Mouse (Mus musculus): ENCODE measurements around the gene Cdk11b. TPM values are rescaled to one million over a fixed set of nuclear protein-coding genes. Genes with fewer than 3 reads are reported as not detected.

The Cdk11b gene
- polyA plus RNA-seq, 1 experiment from 2014 or later = 24.9 TPM

DNA sequence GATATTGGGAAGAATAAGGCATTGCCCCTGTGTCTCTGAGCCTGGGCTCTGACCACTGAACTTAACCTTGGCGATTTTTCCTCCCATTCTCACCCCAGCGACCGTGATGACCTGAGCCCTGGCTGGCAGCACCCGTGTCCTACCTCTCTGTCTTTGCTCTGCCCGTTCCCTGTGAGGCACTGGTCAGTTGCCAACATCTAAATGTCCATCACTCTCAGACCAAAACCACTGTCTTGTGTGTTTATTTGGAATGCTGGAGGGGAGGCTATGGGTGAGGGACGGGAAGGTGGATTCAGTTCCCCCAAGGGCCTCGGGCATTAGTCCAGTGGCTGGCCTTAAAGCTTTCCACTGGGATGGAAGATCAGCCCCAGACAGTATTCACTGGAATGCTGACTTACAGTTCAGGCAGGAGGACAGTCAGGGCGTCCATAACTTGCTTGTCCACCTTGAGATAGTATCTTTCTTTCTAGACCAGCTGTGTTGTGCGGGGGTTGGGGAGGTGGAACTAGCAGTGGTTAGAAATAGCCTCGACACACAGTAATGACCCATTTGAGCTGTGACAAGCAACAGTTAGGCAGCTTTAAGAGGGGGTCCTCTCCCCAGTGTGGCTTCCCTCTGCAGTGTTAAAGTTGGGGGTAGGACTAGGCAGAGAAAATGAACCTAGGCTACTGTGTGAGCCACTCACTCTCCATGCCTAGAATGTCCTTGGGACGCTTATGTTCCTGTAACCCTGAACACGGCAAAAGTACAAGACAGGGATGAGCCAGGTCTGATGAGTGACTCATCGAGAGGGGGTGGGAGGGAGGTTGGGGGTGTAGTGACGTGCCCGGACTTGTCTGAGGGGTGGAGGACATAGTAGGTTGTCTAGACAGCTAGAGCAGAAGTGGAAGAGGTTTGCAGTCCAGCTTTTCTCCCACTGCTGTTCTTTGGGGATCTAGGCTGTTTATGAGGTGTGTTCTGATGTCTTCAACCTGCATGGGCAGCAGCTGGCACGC, 71.9 kb downstream of the Cdk11b start:
- H3K9me3 ChIP-seq (ENCODE audit: low read length) = no peaks in the 10 kb centered on the region
- H3K4me2 ChIP-seq (ENCODE audit: low read depth, low read length) = no peak overlapping the region
- H3K9ac ChIP-seq (replicated peaks) = no peak overlapping the region
- no peak for TF ChIP-seq CTCF (IDR thresholded peaks at IDR 0.05; ENCODE audit: low read depth)
- TF ChIP-seq EP300 (IDR thresholded peaks at IDR 0.05; ENCODE audit: low read depth) = no peak
- H3K36me3 ChIP-seq (replicated peaks; ENCODE audit: insufficient read depth, low read length) = no peaks in the 10 kb centered on the region
- no peak overlapping the region for H3K27ac ChIP-seq (ENCODE audit: low read depth)
- H3K4me3 ChIP-seq (ENCODE audit: low read depth, low read length) = no peak overlapping the region
- H3K4me1 ChIP-seq (ENCODE audit: insufficient read depth) = peaks cover 5% of the 10 kb centered on the region; the same call in 1 of the 2 replicates
- peaks cover 27% of the 10 kb centered on the region for H3K27me3 ChIP-seq (ENCODE audit: insufficient read depth, low read length)
- DNase-seq (no peak), ATAC-seq (no peak)
- 68% methylated on average over 16 of the region's 16 CpGs for WGBS (ENCODE audit: insufficient replicate concordance)

Other genes starting within 250 kb of the Cdk11b start
- 0.07 TPM in 1 of 2 replicates, not detected in the other for gene Gabrd, start 226.7 kb upstream of the Cdk11b start, polyA plus RNA-seq (2015; fragmentation: Nextera tagmentation; extraction: Ambion mirVana)
- 0.07 TPM in 1 of 2 replicates, not detected in the other for gene Cfap74, start 215.7 kb upstream of the Cdk11b start, polyA plus RNA-seq (2015; fragmentation: Nextera tagmentation; extraction: Ambion mirVana)
- gene Tmem52, start 155.7 kb upstream of the Cdk11b start, polyA plus RNA-seq (2015; fragmentation: Nextera tagmentation; extraction: Ambion mirVana) = 0.15 and 2.0 TPM in 2 replicates
- gene Gnb1, start 133.5 kb upstream of the Cdk11b start, polyA plus RNA-seq (2015; fragmentation: Nextera tagmentation; extraction: Ambion mirVana) = 80.9 and 88.4 TPM in 2 replicates
- 50.1 and 55.5 TPM in 2 replicates for gene Nadk, start 62.5 kb upstream of the Cdk11b start, polyA plus RNA-seq (2015; fragmentation: Nextera tagmentation; extraction: Ambion mirVana)
- 5.4 and 5.6 TPM in 2 replicates for gene Slc35e2, start 23.4 kb upstream of the Cdk11b start, polyA plus RNA-seq (2015; fragmentation: Nextera tagmentation; extraction: Ambion mirVana)
- gene Gm10563, start 20.6 kb downstream of the Cdk11b start, polyA plus RNA-seq (2015; fragmentation: Nextera tagmentation; extraction: Ambion mirVana) = not detected in 2 replicates
- 5.9 and 6.8 TPM in 2 replicates for gene Mmp23, start 28.5 kb downstream of the Cdk11b start, polyA plus RNA-seq (2015; fragmentation: Nextera tagmentation; extraction: Ambion mirVana)
- 3.4 and 4.3 TPM in 2 replicates for gene Mib2, start 44.3 kb downstream of the Cdk11b start, polyA plus RNA-seq (2015; fragmentation: Nextera tagmentation; extraction: Ambion mirVana)
- 0.27 and 0.41 TPM in 2 replicates for gene Fndc10, start 69.5 kb downstream of the Cdk11b start, polyA plus RNA-seq (2015; fragmentation: Nextera tagmentation; extraction: Ambion mirVana)
- 66.6 and 66.9 TPM in 2 replicates for gene Ssu72, start 79.9 kb downstream of the Cdk11b start, polyA plus RNA-seq (2015; fragmentation: Nextera tagmentation; extraction: Ambion mirVana)
- 0.02 and 0.06 TPM in 2 replicates for gene Tmem240, start 109.9 kb downstream of the Cdk11b start, polyA plus RNA-seq (2015; fragmentation: Nextera tagmentation; extraction: Ambion mirVana)
- 44.7 and 45.0 TPM in 2 replicates for gene Atad3a, start 136.2 kb downstream of the Cdk11b start, polyA plus RNA-seq (2015; fragmentation: Nextera tagmentation; extraction: Ambion mirVana)
- gene Vwa1, start 149.8 kb downstream of the Cdk11b start, polyA plus RNA-seq (2015; fragmentation: Nextera tagmentation; extraction: Ambion mirVana) = 0.25 and 0.28 TPM in 2 replicates
- gene Tmem88b, start 161.0 kb downstream of the Cdk11b start, polyA plus RNA-seq (2015; fragmentation: Nextera tagmentation; extraction: Ambion mirVana) = 0.21 and 0.40 TPM in 2 replicates
- 0.34 and 0.46 TPM in 2 replicates for gene Ankrd65, start 165.6 kb downstream of the Cdk11b start, polyA plus RNA-seq (2015; fragmentation: Nextera tagmentation; extraction: Ambion mirVana)
- 167 and 171 TPM in 2 replicates for gene Mrpl20, start 178.0 kb downstream of the Cdk11b start, polyA plus RNA-seq (2015; fragmentation: Nextera tagmentation; extraction: Ambion mirVana)
- 47.7 and 52.5 TPM in 2 replicates for gene Ccnl2, start 187.6 kb downstream of the Cdk11b start, polyA plus RNA-seq (2015; fragmentation: Nextera tagmentation; extraction: Ambion mirVana)
- 89.9 and 92.7 TPM in 2 replicates for gene Aurkaip1, start 206.4 kb downstream of the Cdk11b start, polyA plus RNA-seq (2015; fragmentation: Nextera tagmentation; extraction: Ambion mirVana)
- gene Mxra8, start 214.8 kb downstream of the Cdk11b start, polyA plus RNA-seq (2015; fragmentation: Nextera tagmentation; extraction: Ambion mirVana) = 13.7 and 14.4 TPM in 2 replicates
- gene Dvl1, start 222.5 kb downstream of the Cdk11b start, polyA plus RNA-seq (2015; fragmentation: Nextera tagmentation; extraction: Ambion mirVana) = 5.1 and 5.7 TPM in 2 replicates
- 0.08 and 0.09 TPM in 2 replicates for gene Tas1r3, start 238.5 kb downstream of the Cdk11b start, polyA plus RNA-seq (2015; fragmentation: Nextera tagmentation; extraction: Ambion mirVana)
- 8.1 and 8.4 TPM in 2 replicates for gene Cptp, start 244.6 kb downstream of the Cdk11b start, polyA plus RNA-seq (2015; fragmentation: Nextera tagmentation; extraction: Ambion mirVana)
- 14.9 and 17.4 TPM in 2 replicates for gene Ints11, start 244.7 kb downstream of the Cdk11b start, polyA plus RNA-seq (2015; fragmentation: Nextera tagmentation; extraction: Ambion mirVana)

Data from liver, postnatal 0 days (tissue).